Mouse (Mus musculus): ENCODE measurements around the gene Mkrn1. TPM values are rescaled to one million over a fixed set of nuclear protein-coding genes. Genes with fewer than 3 reads are reported as not detected.
A peak's percentile ranks its signal among the peaks of the same experiment; 100 is the strongest.
"Not testable (repeated sequence)": the region's sequence is repeated elsewhere in the genome, so short reads cannot be mapped to it uniquely, and the experiment has no call there.

Gene Mkrn1
- 111 and 126 TPM in 2 replicates for polyA plus RNA-seq (2012; rRNA removed)

GRCm38 (mm10) chr6:39419851-39420721 lies at the start of gene Mkrn1:
Gene Mkrn1 (minus strand): TSS chr6:39420462.
- peak; percentile 87 for DNase-seq (ENCODE audit: low read depth, low spot score)
- WGBS, result 1% methylated on average over 82 of the region's 82 CpGs

GRCm38 (mm10) chr6:39469427-39469826 lies 49.2 kb upstream of the Mkrn1 start:
- no peak for DNase-seq (ENCODE audit: low read depth, low spot score)
- 79% methylated on average over 5 of the region's 5 CpGs for WGBS

GRCm38 (mm10) chr6:39462621-39463538 lies 42.6 kb upstream of the Mkrn1 start:
- 38% methylated on average over 16 of the region's 16 CpGs for WGBS
- no peak for DNase-seq (ENCODE audit: low read depth, low spot score)

GRCm38 (mm10) chr6:39460040-39460439 lies 39.8 kb upstream of the Mkrn1 start:
- no peak for DNase-seq (ENCODE audit: low read depth, low spot score)
- WGBS, result 92% methylated on average over 11 of the region's 11 CpGs

- DNase-seq (ENCODE audit: low read depth, low spot score), result peak; percentile 95
- WGBS, result 15% methylated on average over 8 of the region's 8 CpGs
Observed at GRCm38 (mm10) chr6:39455339-39456160, 35.3 kb upstream of the Mkrn1 start.

- WGBS, result 33% methylated on average over 2 of the region's 2 CpGs
- DNase-seq (ENCODE audit: low read depth, low spot score), result no peak
Observed at GRCm38 (mm10) chr6:39454616-39455015, 34.4 kb upstream of the Mkrn1 start.

GRCm38 (mm10) chr6:39453564-39453963 lies 33.3 kb upstream of the Mkrn1 start:
- DNase-seq (ENCODE audit: low read depth, low spot score), result no peak
- WGBS, result 90% methylated on average over 4 of the region's 4 CpGs

- no peak for DNase-seq (ENCODE audit: low read depth, low spot score)
- 37% methylated on average over 3 of the region's 3 CpGs for WGBS
Observed at GRCm38 (mm10) chr6:39451033-39451432, 30.8 kb upstream of the Mkrn1 start.

GRCm38 (mm10) chr6:39450580-39450979 lies 30.3 kb upstream of the Mkrn1 start:
- DNase-seq (ENCODE audit: low read depth, low spot score), result no peak
- WGBS, result 84% methylated on average over 4 of the region's 4 CpGs

- WGBS, result 48% methylated on average over 4 of the region's 4 CpGs
- DNase-seq (ENCODE audit: low read depth, low spot score), result no peak
Observed at GRCm38 (mm10) chr6:39447429-39448185, 27.3 kb upstream of the Mkrn1 start.

- DNase-seq (ENCODE audit: low read depth, low spot score), result no peak
- WGBS, result 62% methylated on average over 19 of the region's 19 CpGs
Observed at GRCm38 (mm10) chr6:39445801-39446572, 25.7 kb upstream of the Mkrn1 start.

GRCm38 (mm10) chr6:39442786-39443287 lies 22.6 kb upstream of the Mkrn1 start:
- DNase-seq (ENCODE audit: low read depth, low spot score), result no peak

- DNase-seq (ENCODE audit: low read depth, low spot score), result no peak
Observed at GRCm38 (mm10) chr6:39440207-39440606, 19.9 kb upstream of the Mkrn1 start.

GRCm38 (mm10) chr6:39437519-39437918 lies 17.3 kb upstream of the Mkrn1 start:
- WGBS, result 73% methylated on average over 6 of the region's 6 CpGs

GRCm38 (mm10) chr6:39435875-39436274 lies 15.6 kb upstream of the Mkrn1 start:
- 91% methylated on average over 5 of the region's 5 CpGs for WGBS
- no peak for DNase-seq (ENCODE audit: low read depth, low spot score)

More at GRCm38 (mm10) chr6:39437519-39437918, 17.3 kb upstream of the Mkrn1 start:
- not testable (repeated sequence) for DNase-seq (ENCODE audit: low read depth, low spot score)

GRCm38 (mm10) chr6:39434886-39435492 lies 14.7 kb upstream of the Mkrn1 start:
- WGBS, result 60% methylated on average over 2 of the region's 2 CpGs
- no peak for DNase-seq (ENCODE audit: low read depth, low spot score)

GRCm38 (mm10) chr6:39434111-39434885 lies 14.0 kb upstream of the Mkrn1 start:
- 30% methylated on average over 2 of the region's 2 CpGs for WGBS
- no peak for DNase-seq (ENCODE audit: low read depth, low spot score)
